Mouse (Mus musculus) urinary bladder, postnatal 36 days (tissue): ENCODE measurements around the gene Mthfd2.

Experiments used
- DNase-seq, 2 experiments: peaks; one replicate each; pipeline ENCODE4 v3.0.0; 2022; ENCODE audit warnings: low spot score in 2 of 2, mixed read lengths in 1 of 2

Gene Mthfd2

GRCm38 (mm10) chr6:83341387-83341786 is 15.7 kb upstream of the Mthfd2 start:
- DNase-seq: no peak

GRCm38 (mm10) chr6:83327591-83328190 is 2.0 kb upstream of the Mthfd2 start:
- DNase-seq: no peak

DNA sequence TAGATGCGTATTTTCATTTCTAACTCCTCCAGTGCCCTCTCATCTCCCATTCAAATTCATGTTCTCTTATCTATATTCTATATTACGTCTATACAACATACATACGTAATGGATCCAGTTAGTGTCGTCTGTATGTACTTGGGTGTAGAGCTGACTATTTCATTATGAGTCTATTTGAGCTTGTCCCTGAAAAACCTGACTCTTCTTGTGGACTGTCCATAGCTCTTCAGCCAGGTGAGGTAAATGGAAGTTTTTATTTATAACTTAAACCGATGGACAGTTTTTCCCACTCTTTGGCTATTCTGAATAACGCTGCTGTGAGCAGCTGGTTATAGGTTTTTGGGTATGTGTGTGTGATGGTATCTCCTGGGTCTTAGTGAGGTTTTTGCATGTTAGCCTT is 1.1 kb upstream of the Mthfd2 start:
- DNase-seq: no peak

DNA sequence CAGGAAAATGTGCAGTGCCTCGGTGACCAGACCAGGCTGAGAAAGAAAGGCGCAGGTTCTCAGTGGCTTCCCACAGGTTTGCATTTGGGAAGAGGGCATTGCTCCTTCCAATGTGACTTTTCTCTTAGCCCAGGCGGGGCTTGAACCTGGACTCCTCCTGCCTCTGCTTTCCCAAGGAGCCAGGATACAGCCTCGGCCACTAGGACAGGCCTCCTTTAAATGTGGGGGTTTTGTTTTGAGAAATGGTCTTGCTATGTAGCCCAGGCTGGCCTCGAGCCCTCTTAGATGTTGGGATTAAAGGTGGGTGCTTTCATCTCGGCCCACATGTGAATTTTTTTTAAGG is 657 bp upstream of the Mthfd2 start:
- no peak for DNase-seq

DNA sequence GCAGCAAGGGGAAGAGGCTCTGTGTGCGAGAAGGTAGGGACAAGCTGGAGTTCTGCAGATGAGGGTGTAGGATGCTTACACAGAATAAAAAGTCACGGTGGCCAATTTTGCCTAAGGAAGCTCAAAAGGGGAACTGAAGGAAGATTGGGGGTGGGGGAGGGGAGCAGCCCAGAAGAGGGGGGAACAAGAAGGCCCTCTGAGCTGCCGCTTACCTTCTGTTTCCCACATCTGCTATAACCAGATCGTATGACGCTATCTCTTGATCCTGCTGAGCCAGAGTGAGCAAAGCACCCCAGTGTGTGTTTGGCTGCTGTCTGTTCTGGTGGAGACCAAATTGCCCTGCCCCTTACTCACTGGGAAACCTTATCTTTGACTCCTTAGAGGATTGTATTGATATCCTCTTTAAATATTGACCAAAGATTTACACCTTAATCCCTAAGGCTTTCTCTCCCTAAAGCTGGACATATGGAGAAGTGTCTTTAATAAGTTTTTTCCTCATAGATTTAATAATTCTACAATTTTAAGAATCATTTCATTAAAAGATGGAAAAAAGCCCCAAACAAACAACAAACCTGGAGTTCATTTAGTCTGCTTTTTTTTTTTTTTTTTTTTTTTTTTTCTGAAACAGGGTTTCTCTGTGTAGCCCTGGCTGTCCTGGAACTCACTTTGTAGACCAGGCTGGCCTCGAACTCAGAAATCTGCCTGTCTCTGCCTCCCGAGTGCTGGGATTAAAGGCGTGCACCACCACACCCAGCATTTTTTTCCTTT is 1.9 kb downstream of the Mthfd2 start:
- DNase-seq: no peak

DNA sequence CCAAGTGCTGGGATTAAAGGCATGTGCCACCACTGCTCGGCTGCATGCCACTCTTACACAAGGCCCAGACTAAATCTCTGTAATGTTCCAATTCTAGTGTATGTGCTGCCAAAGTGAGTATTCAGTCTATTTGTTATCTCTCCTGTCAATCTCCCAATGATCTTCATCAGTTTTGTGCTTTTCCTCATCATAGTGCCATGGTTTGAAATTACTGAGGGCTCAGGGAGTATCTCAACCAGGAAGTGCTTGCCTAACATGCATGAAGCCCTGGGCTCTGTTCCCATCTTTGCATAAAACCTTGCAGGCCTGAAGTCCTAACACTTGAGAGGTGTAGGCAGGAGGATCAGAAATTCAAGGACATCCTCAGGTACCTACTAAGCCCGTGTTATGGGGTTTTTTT is 2.9 kb downstream of the Mthfd2 start:
- DNase-seq: no peak

- no peak for DNase-seq
Observed at GRCm38 (mm10) chr6:83321927-83322326, 3.8 kb downstream of the Mthfd2 start.

DNA sequence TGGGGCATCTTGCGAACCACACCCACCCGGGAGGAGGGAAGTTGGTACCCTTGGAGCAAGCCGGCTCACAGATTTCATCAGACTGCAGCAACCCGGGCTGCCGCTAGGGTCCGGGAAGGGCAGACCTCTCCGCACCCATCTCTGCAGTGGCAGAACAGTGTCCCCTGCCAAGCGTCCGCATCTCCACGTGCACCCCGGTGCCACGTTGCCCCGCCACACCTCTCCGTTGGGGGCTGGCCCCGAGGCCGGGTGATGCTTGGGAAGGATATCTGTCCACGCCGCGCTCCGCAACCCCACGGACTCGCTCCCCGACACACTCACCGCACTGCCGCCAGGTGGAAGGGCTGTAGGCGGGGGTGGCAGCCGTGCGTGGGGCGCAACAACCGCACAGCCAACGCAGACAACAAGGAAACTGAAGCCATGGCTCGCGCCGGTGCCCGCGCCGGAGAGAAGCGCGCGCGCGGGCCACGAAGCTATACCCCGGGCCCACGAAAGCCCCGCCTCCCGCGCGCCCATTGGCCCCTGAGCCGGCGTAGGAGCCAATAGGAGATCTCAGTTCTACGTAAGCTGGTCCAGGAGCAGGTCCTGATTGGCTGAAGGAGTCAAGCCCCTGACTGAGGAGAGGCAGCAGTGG is 8.5 kb downstream of the Mthfd2 start:
- DNase-seq: peak; percentile 78 to 86

- no peak for DNase-seq
Observed at GRCm38 (mm10) chr6:83316022-83316421, 9.7 kb downstream of the Mthfd2 start.

DNA sequence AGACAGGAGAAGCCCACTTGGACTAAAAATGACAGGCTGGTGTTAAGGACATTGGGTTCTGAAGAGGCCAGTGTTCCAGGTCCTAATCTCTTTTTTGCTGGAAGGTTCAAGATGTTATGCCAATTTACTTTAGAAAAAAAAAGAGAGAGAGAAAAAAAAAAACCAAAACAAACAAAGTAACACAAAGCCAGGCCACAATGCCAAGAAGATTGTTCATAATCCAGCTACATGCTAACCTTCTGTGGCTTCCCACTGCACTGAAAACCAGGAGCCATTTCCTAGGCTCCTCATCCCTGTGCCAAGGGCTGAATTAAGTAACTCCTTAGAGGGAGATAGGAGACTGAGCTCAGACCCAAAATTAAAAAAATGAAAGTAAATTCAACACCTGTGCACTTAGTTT is 10.4 kb downstream of the Mthfd2 start:
- DNase-seq: no peak

- no peak for DNase-seq
Observed at GRCm38 (mm10) chr6:83312514-83312913, 13.2 kb downstream of the Mthfd2 start.

- DNase-seq: no peak
Observed at GRCm38 (mm10) chr6:83312021-83312420, 13.7 kb downstream of the Mthfd2 start.

DNA sequence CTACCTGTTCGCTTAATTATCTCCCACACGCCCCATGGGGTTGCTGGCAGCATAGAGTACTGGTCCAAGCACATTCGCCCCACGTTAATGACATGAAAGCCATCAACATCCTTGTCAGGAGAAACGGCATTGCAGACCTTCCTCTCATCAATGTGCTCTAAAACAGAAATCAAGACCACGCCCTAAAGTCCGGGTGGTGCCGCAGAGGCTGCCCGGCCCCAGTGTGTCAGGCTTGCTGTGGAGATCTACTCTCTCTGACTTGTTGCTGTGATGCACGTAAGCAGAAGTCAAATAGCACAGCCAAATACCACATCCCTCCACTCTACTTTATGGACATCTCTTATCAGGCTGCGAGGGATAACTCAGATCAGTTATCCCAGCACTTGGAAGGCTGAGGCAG is 14.5 kb downstream of the Mthfd2 start:
- no peak for DNase-seq

- no peak for DNase-seq
Observed at GRCm38 (mm10) chr6:83309017-83309416, 16.7 kb downstream of the Mthfd2 start.

DNA sequence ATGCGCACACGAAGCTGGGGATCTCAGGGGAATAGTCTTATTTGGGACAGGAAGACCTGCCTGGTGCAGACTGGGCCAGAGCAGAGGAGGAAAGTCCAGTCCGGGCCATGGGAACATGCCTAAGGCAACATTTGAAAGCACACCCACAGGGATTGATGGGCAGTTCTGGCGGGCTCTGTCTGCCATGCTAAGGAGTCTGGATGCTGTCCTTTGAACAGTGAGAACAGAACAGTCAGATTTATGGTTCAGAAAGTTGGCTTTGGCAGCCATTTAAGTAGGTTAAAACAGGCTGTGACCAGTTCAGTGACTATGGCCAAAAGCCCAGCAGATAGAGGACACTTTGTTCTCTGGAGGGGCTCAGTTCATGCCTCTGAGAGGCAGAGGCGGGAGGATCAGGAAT is 23.4 kb downstream of the Mthfd2 start:
- DNase-seq: no peak

- no peak for DNase-seq
Observed at GRCm38 (mm10) chr6:83301294-83301693, 24.4 kb downstream of the Mthfd2 start.

DNA sequence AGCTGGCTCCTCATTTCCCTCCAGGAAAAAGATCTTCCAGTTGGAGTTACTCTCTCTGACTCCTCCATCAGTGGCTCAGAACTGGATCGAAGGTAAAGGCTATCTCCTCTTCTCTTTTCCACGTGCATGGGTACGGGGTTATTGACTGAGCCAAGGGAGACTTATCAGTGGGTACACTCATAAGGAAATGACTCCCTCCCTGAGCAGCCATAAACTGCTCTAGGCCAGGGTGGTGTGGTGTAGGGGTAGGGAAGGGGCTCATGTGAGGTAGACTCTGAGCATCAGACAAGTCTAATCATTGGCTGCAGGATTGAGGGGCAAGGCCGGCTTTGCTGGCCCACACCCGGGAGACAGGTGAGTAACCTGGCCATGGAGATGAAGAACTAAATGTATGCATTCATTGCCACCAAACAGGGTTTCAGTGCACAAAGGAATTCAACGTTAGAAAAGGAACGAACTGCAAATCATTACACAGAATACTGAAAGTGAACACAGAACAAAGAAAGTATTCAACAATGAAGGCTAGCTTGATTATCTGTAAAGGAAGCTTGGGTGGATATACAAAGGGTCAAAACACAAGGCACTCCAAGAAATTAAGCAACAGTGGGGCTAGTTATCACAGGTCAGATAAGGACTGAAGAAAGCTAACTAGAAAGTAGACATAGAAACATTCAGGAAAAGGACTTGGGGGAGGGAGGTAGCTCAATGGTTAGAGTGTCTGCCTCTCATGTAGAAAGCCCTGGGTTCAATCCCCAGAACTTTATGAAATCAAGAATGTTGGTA is 25.1 kb downstream of the Mthfd2 start:
- no peak for DNase-seq

GRCm38 (mm10) chr6:83280256-83280955 is 45.3 kb downstream of the Mthfd2 start:
- no peak for DNase-seq

- no peak for DNase-seq
Observed at GRCm38 (mm10) chr6:83278881-83279280, 46.8 kb downstream of the Mthfd2 start.

DNA sequence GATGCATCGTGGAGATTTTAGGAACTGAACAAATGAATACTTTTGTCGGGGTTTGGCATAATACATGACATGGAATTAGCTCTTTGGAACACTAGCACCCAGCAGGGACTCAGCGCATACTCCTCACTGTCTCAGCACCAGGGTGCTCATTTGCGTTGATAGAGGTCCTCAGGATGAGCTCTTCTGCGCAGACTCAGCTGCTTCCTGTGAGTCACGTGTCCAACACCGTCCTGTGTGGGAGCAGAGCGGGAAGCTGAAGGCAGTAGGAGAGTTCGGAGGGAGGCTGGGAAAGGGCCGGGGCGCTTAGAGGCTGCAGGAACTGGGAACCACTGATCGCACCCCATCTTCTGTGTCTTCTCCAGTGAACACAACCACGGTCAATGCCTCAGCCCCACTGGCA is 48.6 kb downstream of the Mthfd2 start:
- DNase-seq: no peak

GRCm38 (mm10) chr6:83273733-83274132 is 52.0 kb downstream of the Mthfd2 start:
- peak in 1 of 2 experiments; percentile 7 for DNase-seq
